Mouse (Mus musculus): ENCODE data around the gene Sgca. TPM values are rescaled to one million over a fixed set of nuclear protein-coding genes. Genes with fewer than 3 reads are reported as not detected.

The Sgca gene
- total and polyA plus RNA-seq, 3 experiments: 149 to 1,504 (median 200) TPM

GRCm38 (mm10) chr11:94930151-94930550 is 46.0 kb downstream of the Sgca start:
- DNase-seq: no peak
- H3K4me1 ChIP-seq (ENCODE audit: control insufficient read depth, insufficient read depth, low read length): peaks cover 12% of the 10 kb centered on the region
- H3K9ac ChIP-seq (ENCODE audit: low read depth, low read length): no peak overlapping the region
- TF ChIP-seq CTCF (IDR thresholded peaks at IDR 0.05) (no peak), POLR2A (IDR thresholded peaks at IDR 0.05; ENCODE audit: insufficient read depth, low read depth, low read length) (no peak), EP300 (IDR thresholded peaks at IDR 0.05; ENCODE audit: insufficient read depth, low read depth, low read length) (no peak)
- intact Hi-C loops (cut with DNase I): no loop called here
- H3K27me3 ChIP-seq (ENCODE audit: control insufficient read depth, insufficient read depth, low read length): no peaks in the 10 kb centered on the region
- no peaks in the 10 kb centered on the region for H3K36me3 ChIP-seq (ENCODE audit: control insufficient read depth, insufficient read depth, low read length)
- WGBS: 71% methylated on average over 4 of the region's 4 CpGs
- H3K79me2 ChIP-seq (replicated peaks; ENCODE audit: control insufficient read depth, insufficient read depth, low read length): no peaks in the 10 kb centered on the region
- H3K4me3 ChIP-seq: no peak overlapping the region
- H3K27ac ChIP-seq: peak overlapping the region; percentile 61; the same call in 1 of the 2 replicates

GRCm38 (mm10) chr11:94929599-94929998 is 46.5 kb downstream of the Sgca start:
- Histone ChIP-seq H3K4me1 (ENCODE audit: control insufficient read depth, insufficient read depth, low read length) (peaks cover 12% of the 10 kb centered on the region), H3K9ac (ENCODE audit: low read depth, low read length) (no peak overlapping the region), H3K36me3 (ENCODE audit: control insufficient read depth, insufficient read depth, low read length) (no peaks in the 10 kb centered on the region), H3K4me3 (no peak overlapping the region), H3K79me2 (replicated peaks; ENCODE audit: control insufficient read depth, insufficient read depth, low read length) (no peaks in the 10 kb centered on the region), H3K27ac (peak overlapping the region; percentile 61), H3K27me3 (ENCODE audit: control insufficient read depth, insufficient read depth, low read length) (no peaks in the 10 kb centered on the region)
- 60% methylated on average over 9 of the region's 9 CpGs for WGBS
- DNase-seq: no peak
- no peak for TF ChIP-seq CTCF (IDR thresholded peaks at IDR 0.05)
- TF ChIP-seq EP300 (IDR thresholded peaks at IDR 0.05; ENCODE audit: insufficient read depth, low read depth, low read length): no peak
- TF ChIP-seq POLR2A (IDR thresholded peaks at IDR 0.05; ENCODE audit: insufficient read depth, low read depth, low read length): no peak
- intact Hi-C loops (cut with DNase I): no loop called here

- WGBS: 8% methylated on average over 13 of the region's 13 CpGs
- Histone ChIP-seq H3K9ac (ENCODE audit: low read depth, low read length) (no peak overlapping the region), H3K79me2 (replicated peaks; ENCODE audit: control insufficient read depth, insufficient read depth, low read length) (no peaks in the 10 kb centered on the region), H3K27ac (peak overlapping the region; percentile 73), H3K27me3 (ENCODE audit: control insufficient read depth, insufficient read depth, low read length) (no peaks in the 10 kb centered on the region), H3K36me3 (ENCODE audit: control insufficient read depth, insufficient read depth, low read length) (no peaks in the 10 kb centered on the region), H3K4me3 (no peak overlapping the region), H3K4me1 (ENCODE audit: control insufficient read depth, insufficient read depth, low read length) (peaks cover 11% of the 10 kb centered on the region)
- DNase-seq: peak; percentile 92
- TF ChIP-seq CTCF (IDR thresholded peaks at IDR 0.05) (no peak), EP300 (IDR thresholded peaks at IDR 0.05; ENCODE audit: insufficient read depth, low read depth, low read length) (0 out of 2 replicates have a peak, but pooled peaks have one; percentile 44)
- intact Hi-C loops (cut with DNase I): no loop called here
Observed at GRCm38 (mm10) chr11:94928820-94929219, 47.3 kb downstream of the Sgca start.

- peak in 1 of 2 experiments; percentile 56 for DNase-seq
- no peaks in the 10 kb centered on the region for H3K27me3 ChIP-seq (ENCODE audit: control insufficient read depth, insufficient read depth, low read length)
- TF ChIP-seq POLR2A (IDR thresholded peaks at IDR 0.05; ENCODE audit: insufficient read depth, low read depth, low read length) (no peak), EP300 (IDR thresholded peaks at IDR 0.05; ENCODE audit: insufficient read depth, low read depth, low read length) (no peak), CTCF (IDR thresholded peaks at IDR 0.05) (no peak)
- intact Hi-C loops (cut with DNase I): no loop called here
- H3K27ac ChIP-seq: peak overlapping the region; percentile 59
- H3K4me3 ChIP-seq: no peak overlapping the region
- no peaks in the 10 kb centered on the region for H3K36me3 ChIP-seq (ENCODE audit: control insufficient read depth, insufficient read depth, low read length)
- H3K9ac ChIP-seq (ENCODE audit: low read depth, low read length): no peak overlapping the region
- no peaks in the 10 kb centered on the region for H3K79me2 ChIP-seq (replicated peaks; ENCODE audit: control insufficient read depth, insufficient read depth, low read length)
- H3K4me1 ChIP-seq (ENCODE audit: control insufficient read depth, insufficient read depth, low read length): peaks cover 10% of the 10 kb centered on the region
- WGBS: 19% methylated on average over 5 of the region's 5 CpGs
Observed at GRCm38 (mm10) chr11:94927771-94928291, 48.3 kb downstream of the Sgca start.

- 68% methylated on average over 11 of the region's 11 CpGs for WGBS
- Histone ChIP-seq H3K36me3 (ENCODE audit: control insufficient read depth, insufficient read depth, low read length) (no peaks in the 10 kb centered on the region), H3K4me1 (ENCODE audit: control insufficient read depth, insufficient read depth, low read length) (peaks cover 10% of the 10 kb centered on the region), H3K9ac (ENCODE audit: low read depth, low read length) (no peak overlapping the region), H3K79me2 (replicated peaks; ENCODE audit: control insufficient read depth, insufficient read depth, low read length) (no peaks in the 10 kb centered on the region), H3K27ac (no peak overlapping the region), H3K27me3 (ENCODE audit: control insufficient read depth, insufficient read depth, low read length) (no peaks in the 10 kb centered on the region), H3K4me3 (no peak overlapping the region)
- DNase-seq: peak in 1 of 2 experiments; percentile 57
- no peak for TF ChIP-seq EP300 (IDR thresholded peaks at IDR 0.05; ENCODE audit: insufficient read depth, low read depth, low read length)
- TF ChIP-seq POLR2A (IDR thresholded peaks at IDR 0.05; ENCODE audit: insufficient read depth, low read depth, low read length): no peak
- no peak for TF ChIP-seq CTCF (IDR thresholded peaks at IDR 0.05)
- intact Hi-C loops (cut with DNase I): no loop called here
Observed at GRCm38 (mm10) chr11:94926431-94926830, 49.7 kb downstream of the Sgca start.

- no peak overlapping the region for H3K4me3 ChIP-seq
- WGBS: 92% methylated on average over 4 of the region's 4 CpGs
- TF ChIP-seq CTCF (IDR thresholded peaks at IDR 0.05) (no peak), POLR2A (IDR thresholded peaks at IDR 0.05; ENCODE audit: insufficient read depth, low read depth, low read length) (no peak)
Observed at GRCm38 (mm10) chr11:94924977-94925376, 51.1 kb downstream of the Sgca start.

More at GRCm38 (mm10) chr11:94924977-94925376, 51.1 kb downstream of the Sgca start:
- no peaks in the 10 kb centered on the region for H3K79me2 ChIP-seq (replicated peaks; ENCODE audit: control insufficient read depth, insufficient read depth, low read length)
- H3K27ac ChIP-seq: no peak overlapping the region
- H3K27me3 ChIP-seq (ENCODE audit: control insufficient read depth, insufficient read depth, low read length): no peaks in the 10 kb centered on the region
- no peak for DNase-seq
- peaks cover 10% of the 10 kb centered on the region for H3K4me1 ChIP-seq (ENCODE audit: control insufficient read depth, insufficient read depth, low read length)
- no peak overlapping the region for H3K9ac ChIP-seq (ENCODE audit: low read depth, low read length)
- no peaks in the 10 kb centered on the region for H3K36me3 ChIP-seq (ENCODE audit: control insufficient read depth, insufficient read depth, low read length)
- intact Hi-C loops (cut with DNase I): no loop called here

Data from heart, adult 2 months (tissue).